Mouse (Mus musculus) T-helper 2 cell (primary cell): ENCODE measurements at regions not wholly inside any gene's neighbourhood (a gene's known extent, or its start where the extent isn't known, plus 50 kb on each side); places are given as distances from the start of the nearest gene placed in this dataset.

ENCODE experiments used
- in situ Hi-C: fragments of 300-600 bp; cut with MboI, MseI; formaldehyde crosslinking; loops from one replicate; pipeline ENCODE4 v1.15.1; 2025; ENCODE audit warnings: high pct_unique_total_duplicates

- in situ Hi-C loops: no loop called here
These were observed 177.7 kb downstream of the Snx10 start for GRCm38 (mm10) chr6:51701253-51702020.

- in situ Hi-C loops: no loop called here
These were observed 178.9 kb downstream of the Snx10 start for GRCm38 (mm10) chr6:51702456-51703171.

- in situ Hi-C loops: no loop called here
These were observed 184.3 kb downstream of the Snx10 start for GRCm38 (mm10) chr6:51708011-51708410.

- in situ Hi-C loops: no loop called here
These were observed 185.1 kb downstream of the Snx10 start for GRCm38 (mm10) chr6:51708668-51709339.

- in situ Hi-C loops: no loop called here
These were observed 185.8 kb downstream of the Snx10 start for GRCm38 (mm10) chr6:51709340-51710067.

- in situ Hi-C loops: no loop called here
These were observed 186.5 kb downstream of the Snx10 start for GRCm38 (mm10) chr6:51710153-51710552.

GRCm38 (mm10) chr6:51710926-51711615 lies 187.4 kb downstream of the Snx10 start:
- in situ Hi-C loops: no loop called here

- in situ Hi-C loops: no loop called here
These were observed 187.9 kb downstream of the Snx10 start for GRCm38 (mm10) chr6:51711616-51711970.

- in situ Hi-C loops: no loop called here
These were observed 191.6 kb downstream of the Snx10 start for GRCm38 (mm10) chr6:51715158-51715840.

GRCm38 (mm10) chr6:51717386-51717785 lies 193.7 kb downstream of the Snx10 start:
- in situ Hi-C loops: no loop called here

GRCm38 (mm10) chr6:51720705-51721104 lies 197.0 kb downstream of the Snx10 start:
- in situ Hi-C loops: no loop called here

- in situ Hi-C loops: no loop called here
These were observed 199.4 kb downstream of the Snx10 start for GRCm38 (mm10) chr6:51723053-51723452.

- in situ Hi-C loops: no loop called here
These were observed 203.5 kb downstream of the Snx10 start for GRCm38 (mm10) chr6:51727191-51727590.

GRCm38 (mm10) chr6:51728816-51729562 lies 205.3 kb downstream of the Snx10 start:
- in situ Hi-C loops: no loop called here

GRCm38 (mm10) chr6:51730564-51731351 lies 207.1 kb downstream of the Snx10 start:
- in situ Hi-C loops: no loop called here

- in situ Hi-C loops: no loop called here
These were observed 208.7 kb downstream of the Snx10 start for GRCm38 (mm10) chr6:51732298-51732895.

GRCm38 (mm10) chr6:51736051-51736450 lies 212.3 kb downstream of the Snx10 start:
- in situ Hi-C loops: no loop called here

- in situ Hi-C loops: no loop called here
These were observed 219.5 kb downstream of the Snx10 start for GRCm38 (mm10) chr6:51743105-51743660.
